Mouse (Mus musculus) stomach, postnatal 0 days (tissue): ENCODE data around the gene Aif1.

Experiments
- CTCF ChIP-seq: IDR thresholded peaks from 2 replicates; pipeline ENCODE4 v1.5.1; 2016; ENCODE audit warnings: antibody characterized with exemption, low read depth, mild to moderate bottlenecking, moderate library complexity
- EP300 ChIP-seq: optimal IDR thresholded peaks from 2 replicates; pipeline ENCODE3; 2016; ENCODE audit warnings: antibody characterized with exemption

- TF ChIP-seq CTCF = no peak
- TF ChIP-seq EP300 = no peak
Measured at GRCm38 (mm10) chr17:35187345-35187744, 11.5 kb upstream of the Aif1 start.
